ENCODE assay signal across 23 mouse cellular contexts in the genomic region with DNA sequence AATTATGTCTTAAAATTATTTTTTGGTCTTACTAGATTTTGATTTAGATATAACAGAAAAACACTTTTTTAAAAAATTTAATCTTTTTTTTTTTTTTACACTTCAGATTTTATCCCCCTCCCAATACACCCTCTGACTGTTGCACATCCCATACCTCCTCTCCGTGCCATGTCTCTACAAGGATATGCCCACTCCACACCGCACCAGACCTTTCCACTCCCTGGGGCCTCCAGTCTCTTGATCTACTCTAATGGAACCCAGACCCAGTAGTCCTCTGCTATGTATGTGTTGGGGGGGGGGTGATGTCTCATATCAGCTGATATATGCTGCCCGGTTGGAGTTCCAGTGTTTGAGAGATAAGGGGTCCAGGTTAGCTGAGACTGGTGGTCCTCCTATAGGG.
"Had no signal": no experiment of that assay in that cellular context is flagged by ENCODE, and none has a peak within 500 bp of the region (broad histone marks: within the 10 kb centered on the region; RNA-seq: fewer than 3 reads in every experiment).

No protein-coding gene starts in this region.

- H3K4me2 ChIP-seq: limb, embryonic 13.5 days; liver, embryonic 12.5 days; liver, embryonic 15.5 days; lung, embryonic 15.5 days; midbrain, embryonic 11.5 days; stomach, embryonic 15.5 days had no signal

- H3K4me1 ChIP-seq: liver, embryonic 12.5 days; liver, embryonic 15.5 days; megakaryocyte, embryonic 14.5 days; stomach, embryonic 15.5 days had no signal

- H3K27me3 ChIP-seq: limb, embryonic 13.5 days; liver, embryonic 12.5 days; liver, embryonic 15.5 days; lung, embryonic 15.5 days; megakaryocyte, embryonic 14.5 days; stomach, embryonic 15.5 days had no signal

- H3K27ac ChIP-seq: kidney, postnatal 0 days; layer of hippocampus, adult 2 months; limb, embryonic 13.5 days; liver, embryonic 12.5 days; liver, embryonic 15.5 days; lung, embryonic 15.5 days; stomach, embryonic 15.5 days had no signal

- H3K36me3 ChIP-seq: limb, embryonic 13.5 days; liver, embryonic 12.5 days; liver, embryonic 15.5 days; lung, embryonic 15.5 days; stomach, embryonic 15.5 days had no signal

- DNase-seq: kidney, adult 2 months; kidney, postnatal 25 days; layer of hippocampus, adult 9-11 months; liver; lung, adult 18-20 months; lung, postnatal 10 days; lung, postnatal 36 days; right cerebral cortex, adult 18-20 months; right cerebral cortex, postnatal 14 days; right cerebral cortex, postnatal 4 days; thymus, adult 18-20 months; thymus, postnatal 36 days had no signal

- H3K4me3 ChIP-seq: layer of hippocampus, adult 2 months; limb, embryonic 13.5 days; liver, embryonic 12.5 days; liver, embryonic 15.5 days; lung, embryonic 15.5 days; megakaryocyte, embryonic 14.5 days; stomach, embryonic 15.5 days had no signal

- H3K9ac ChIP-seq: limb, embryonic 13.5 days; liver, embryonic 12.5 days; liver, embryonic 15.5 days; lung, embryonic 15.5 days; stomach, embryonic 15.5 days had no signal

- ATAC-seq: intestine, postnatal 0 days; liver, embryonic 12.5 days; midbrain, embryonic 16.5 days had no signal

- H3K9me3 ChIP-seq: limb, embryonic 13.5 days; liver, embryonic 12.5 days; liver, embryonic 15.5 days; lung, embryonic 15.5 days; stomach, embryonic 15.5 days had no signal
